Mouse (Mus musculus): ENCODE data around the gene Mxd4. TPM values are rescaled to one million over a fixed set of nuclear protein-coding genes. Genes with fewer than 3 reads are reported as not detected.

The Mxd4 gene
- total RNA-seq, 4 experiments from 2014 or later = 68.7 to 79.4 (median 72.7) TPM

- peak; percentile 56 to 91 for DNase-seq (ENCODE audit: low spot score in 2 of 2)
Measured at GRCm38 (mm10) chr5:34197243-34197642, 9.7 kb upstream of the Mxd4 start.

GRCm38 (mm10) chr5:34196423-34196822 lies 8.9 kb upstream of the Mxd4 start:
- DNase-seq (ENCODE audit: low spot score in 2 of 2) = no peak

- no peak for DNase-seq (ENCODE audit: low spot score in 2 of 2)
Measured at GRCm38 (mm10) chr5:34195786-34196185, 8.3 kb upstream of the Mxd4 start.

DNA sequence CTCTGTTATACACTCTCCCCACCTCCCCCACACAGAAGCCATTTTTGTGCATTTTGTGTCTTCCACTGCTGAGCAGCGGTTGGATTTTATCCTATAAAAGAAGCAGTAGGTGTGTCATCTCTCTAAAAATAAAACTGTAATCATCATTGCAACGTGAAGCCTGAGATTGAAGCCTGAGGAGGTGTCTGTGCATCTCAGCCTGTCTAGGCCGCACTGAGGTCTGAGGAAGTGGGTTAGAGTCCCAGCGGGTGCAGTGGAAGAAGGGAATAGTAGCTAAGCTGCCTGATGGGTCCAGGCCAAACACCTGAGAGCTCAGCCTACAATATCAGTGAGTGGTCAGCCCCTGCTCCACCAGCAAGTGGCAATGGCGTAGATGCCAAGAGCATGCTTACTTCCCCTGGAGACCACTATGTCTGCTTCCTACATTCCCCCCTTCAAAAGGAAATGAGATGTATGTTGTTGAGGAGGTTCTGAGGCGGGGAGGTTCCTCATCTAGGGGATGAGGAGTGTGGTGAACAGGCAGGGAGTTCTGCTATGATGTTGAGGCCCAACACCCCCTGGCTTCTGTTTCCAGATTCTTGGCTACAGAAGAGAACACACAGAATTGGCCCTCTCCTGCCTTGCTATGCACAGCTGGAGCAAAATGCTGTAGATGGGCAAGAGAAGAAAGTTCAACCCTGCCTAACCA lies 7.6 kb upstream of the Mxd4 start:
- DNase-seq (ENCODE audit: low spot score in 2 of 2) = peak in 1 of 2 experiments; percentile 69

- DNase-seq (ENCODE audit: low spot score in 2 of 2) = no peak
Measured at GRCm38 (mm10) chr5:34194426-34194825, 6.9 kb upstream of the Mxd4 start.

DNA sequence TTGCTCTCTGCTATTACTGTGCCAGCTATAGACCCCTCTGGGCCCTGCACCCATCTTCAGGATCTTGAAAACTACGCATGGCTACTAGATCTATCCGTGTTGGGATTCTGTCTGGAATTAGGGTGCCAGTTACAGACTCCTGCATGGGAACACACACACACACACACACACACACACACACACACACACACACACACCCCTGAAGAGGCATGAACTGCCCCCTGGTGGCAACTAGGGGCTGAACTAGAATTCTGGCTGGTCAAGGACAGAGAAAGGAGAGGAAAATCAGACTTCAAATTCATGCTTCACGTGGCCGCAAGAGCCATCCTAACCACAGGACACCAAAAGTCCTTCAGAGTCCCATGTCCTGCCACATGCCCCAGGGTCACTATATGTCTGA lies 4.3 kb upstream of the Mxd4 start:
- no peak for DNase-seq (ENCODE audit: low spot score in 2 of 2)

GRCm38 (mm10) chr5:34191021-34191420 lies 3.5 kb upstream of the Mxd4 start:
- DNase-seq (ENCODE audit: low spot score in 2 of 2) = no peak

DNA sequence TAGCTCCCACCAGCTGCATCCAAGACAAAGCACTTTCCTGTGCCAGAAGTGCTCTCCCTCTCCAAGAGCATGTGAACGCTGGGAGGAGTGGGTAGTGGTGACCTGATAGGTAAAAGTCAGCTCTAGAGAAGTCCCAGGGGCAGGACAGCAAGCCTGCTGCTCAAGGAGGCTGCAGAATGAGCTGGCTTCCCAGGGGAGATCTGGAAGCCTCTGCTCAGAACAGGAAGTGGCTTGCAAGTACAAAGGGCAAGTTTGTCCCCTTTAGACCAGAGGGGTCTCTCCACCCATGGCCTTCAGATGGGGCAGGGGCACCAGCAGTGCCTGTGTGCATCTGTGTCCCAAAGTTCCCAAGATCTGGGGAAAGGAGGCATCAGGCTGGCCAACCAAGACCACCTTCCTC lies 2.0 kb upstream of the Mxd4 start:
- DNase-seq (ENCODE audit: low spot score in 2 of 2) = no peak

DNA sequence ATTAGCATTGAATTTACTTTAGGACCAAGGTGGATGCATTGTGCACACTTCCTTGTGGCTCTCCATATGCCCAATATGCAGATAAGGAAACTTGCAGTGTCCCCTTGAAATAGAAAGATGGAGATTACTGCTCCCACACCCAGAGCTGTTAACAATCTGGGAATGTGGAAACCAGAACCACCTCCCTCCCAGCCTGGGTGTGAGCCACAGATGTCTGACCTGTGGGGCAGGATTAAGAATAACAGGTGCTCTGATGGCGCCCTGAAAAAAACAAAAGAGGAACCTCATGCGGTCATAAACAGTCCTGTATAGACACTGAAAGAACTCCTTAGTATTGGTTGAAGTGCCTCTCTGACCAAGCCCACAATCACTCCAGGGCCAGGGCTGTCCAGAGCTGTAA lies 1.3 kb upstream of the Mxd4 start:
- DNase-seq (ENCODE audit: low spot score in 2 of 2) = no peak

- DNase-seq (ENCODE audit: low spot score in 2 of 2) = peak in 1 of 2 experiments; percentile 27
Measured at GRCm38 (mm10) chr5:34186961-34187391, 544 bp downstream of the Mxd4 start.

DNA sequence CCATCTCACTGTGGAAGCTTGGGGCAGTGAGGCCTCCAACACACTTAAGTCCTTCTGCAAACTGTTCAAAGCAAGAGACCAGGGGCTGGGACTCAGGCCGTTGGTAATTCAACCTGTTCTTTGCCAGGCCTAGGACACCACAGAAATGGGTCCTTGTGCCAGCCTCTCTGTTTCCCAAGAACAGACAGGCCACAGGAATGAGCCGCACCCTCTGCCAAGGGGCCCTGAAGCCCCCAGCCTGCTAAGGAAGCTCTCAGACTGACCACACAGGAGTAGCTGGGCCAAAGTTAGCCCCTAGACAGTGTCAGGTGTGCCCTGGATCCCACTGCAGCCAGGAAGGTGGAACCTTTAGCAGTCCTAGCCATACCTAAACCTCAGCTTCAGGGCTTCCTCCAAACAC lies 1.1 kb downstream of the Mxd4 start:
- peak in 1 of 2 experiments; percentile 14 for DNase-seq (ENCODE audit: low spot score in 2 of 2)

GRCm38 (mm10) chr5:34185791-34186190 lies 1.7 kb downstream of the Mxd4 start:
- peak in 1 of 2 experiments; percentile 6 for DNase-seq (ENCODE audit: low spot score in 2 of 2)

DNA sequence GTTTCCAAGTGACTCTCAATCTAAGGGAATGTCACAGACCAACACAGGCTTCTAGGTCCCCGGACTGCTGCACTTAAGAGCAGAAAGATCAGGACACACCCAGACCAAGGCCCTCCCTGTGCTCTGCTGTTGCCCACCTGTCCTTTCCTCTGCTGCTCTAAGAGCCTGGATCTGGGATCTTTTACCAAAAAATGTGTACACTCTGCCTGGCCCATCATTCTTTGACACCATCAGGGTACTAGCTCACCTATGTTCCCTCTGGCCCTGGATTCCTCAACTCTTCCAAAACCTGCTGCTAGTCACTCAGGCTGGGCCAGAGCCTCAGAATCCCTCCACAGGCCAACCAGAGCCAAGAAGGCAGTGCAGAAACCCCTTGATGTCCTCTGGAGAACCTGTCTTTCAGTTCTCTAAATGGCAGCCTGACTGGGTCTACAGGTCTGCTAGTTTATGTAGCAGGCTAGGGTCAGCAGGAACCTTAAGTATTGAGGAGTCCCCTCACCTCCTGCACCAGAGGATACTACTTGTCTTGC lies 2.4 kb downstream of the Mxd4 start:
- peak in 1 of 2 experiments; percentile 4 for DNase-seq (ENCODE audit: low spot score in 2 of 2)

DNA sequence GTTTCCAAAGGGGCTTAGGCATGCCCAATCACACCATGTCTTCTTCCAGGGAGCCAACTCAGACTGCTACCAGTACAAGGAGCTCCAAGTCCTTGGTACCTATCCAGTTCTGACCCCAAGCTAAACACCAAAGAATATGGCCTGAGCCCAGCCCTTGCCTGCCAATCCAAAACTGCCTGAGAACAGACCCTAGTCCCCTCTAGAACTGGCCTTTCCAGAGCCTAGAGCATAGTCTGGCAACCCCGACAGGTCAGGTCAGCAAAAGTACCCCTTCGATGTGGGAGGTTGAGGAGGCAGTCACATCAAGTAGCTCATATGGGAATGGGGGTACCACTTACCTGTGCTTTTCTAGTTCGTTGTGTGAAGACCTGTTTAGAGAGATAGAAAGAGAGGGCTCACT lies 3.5 kb downstream of the Mxd4 start:
- peak; percentile 1 to 4 for DNase-seq (ENCODE audit: low spot score in 2 of 2)

DNA sequence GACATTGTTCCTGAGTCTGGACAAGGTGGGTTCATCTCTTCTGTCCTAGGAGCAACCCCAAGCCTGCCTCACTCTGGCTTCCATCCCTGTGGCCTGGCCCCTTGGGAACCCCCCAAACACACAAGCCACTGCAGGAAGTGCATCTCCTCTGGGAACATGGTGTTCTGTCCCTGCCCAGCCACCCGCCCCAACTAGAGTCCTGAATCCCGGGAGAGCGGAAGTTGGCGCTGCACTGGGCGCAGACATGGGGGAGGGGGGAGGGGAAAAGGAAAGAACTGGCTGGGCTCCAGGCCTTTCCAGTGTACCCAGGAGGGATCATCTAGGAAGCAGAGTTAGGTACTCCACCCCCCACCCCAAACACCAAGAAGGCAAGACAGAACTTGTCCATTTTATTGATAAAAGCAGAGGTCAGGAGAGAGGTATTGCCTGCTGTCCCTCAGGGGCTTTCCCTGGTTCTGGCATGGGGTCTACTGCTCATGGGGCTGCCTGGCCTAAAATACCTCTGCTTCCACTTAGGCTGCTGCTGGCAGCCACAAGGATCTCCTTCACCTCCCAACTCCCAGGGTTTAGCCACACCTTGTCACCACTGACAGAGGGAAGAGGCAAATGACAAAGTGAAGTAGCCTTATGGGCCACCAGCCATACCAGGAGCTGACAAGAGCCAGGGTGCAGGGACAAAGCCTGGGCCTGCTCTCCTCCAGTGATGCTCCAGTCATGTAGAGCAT lies 4.2 kb downstream of the Mxd4 start:
- peak; percentile 3 to 10 for DNase-seq (ENCODE audit: low spot score in 2 of 2)

DNA sequence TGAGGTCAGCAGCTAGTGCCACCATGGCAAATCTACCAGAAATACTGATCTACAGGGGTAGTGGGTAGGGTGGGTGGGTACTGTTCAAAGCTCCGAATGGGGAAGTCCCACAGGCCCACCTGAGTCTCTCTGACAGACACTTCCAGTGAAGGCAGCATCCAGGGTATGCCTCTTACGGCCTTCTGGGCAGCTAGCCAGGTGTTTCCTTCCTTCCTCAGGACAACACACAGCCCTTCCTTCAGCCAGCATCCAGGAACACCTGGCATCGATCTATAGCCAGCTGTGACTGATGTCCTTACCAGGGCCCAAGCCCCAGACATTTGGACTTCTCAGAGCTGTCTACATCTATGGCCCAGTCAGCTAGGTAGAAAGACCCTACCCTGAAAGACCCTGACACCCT lies 5.0 kb downstream of the Mxd4 start:
- DNase-seq (ENCODE audit: low spot score in 2 of 2) = peak; percentile 2 to 11

DNA sequence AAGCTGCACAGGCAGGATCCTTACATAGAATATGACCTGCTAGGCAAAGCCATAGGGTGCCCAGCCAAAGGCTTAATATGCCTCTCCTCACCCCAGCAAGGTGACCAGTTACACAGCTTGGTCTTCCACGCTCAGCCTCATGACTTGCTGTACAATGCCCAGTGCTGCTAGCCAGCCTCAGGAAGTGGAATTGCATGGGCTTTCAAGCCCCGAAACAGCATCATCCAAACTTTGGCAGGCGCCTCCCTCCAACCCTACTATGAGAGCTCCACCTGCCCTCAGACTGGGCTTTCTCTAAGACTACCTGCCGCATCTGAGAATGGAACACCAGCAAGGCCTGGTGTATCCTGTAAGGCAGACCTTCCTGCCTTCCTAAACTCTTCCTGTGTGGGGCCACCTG lies 9.7 kb downstream of the Mxd4 start:
- DNase-seq (ENCODE audit: low spot score in 2 of 2) = no peak

DNA sequence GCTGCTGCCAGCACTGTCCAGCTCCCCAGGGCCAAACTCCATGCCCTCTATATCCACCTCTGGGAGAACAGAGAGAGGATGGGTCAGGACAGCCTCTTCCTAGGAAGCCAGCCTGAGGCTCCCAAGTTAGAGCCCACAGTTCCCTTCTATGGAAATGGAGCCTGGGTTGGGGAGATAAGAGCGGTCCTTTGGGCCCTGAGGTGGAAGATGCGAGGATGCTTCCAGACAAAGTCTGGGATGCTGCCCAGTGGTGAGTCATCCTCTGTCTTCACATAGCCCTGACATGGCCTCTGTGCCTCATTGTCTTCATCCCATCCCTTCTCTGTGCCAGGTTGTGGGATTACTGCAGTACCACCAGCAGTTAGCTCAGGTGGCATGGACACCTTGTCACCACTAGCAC lies 10.4 kb downstream of the Mxd4 start:
- no peak for DNase-seq (ENCODE audit: low spot score in 2 of 2)

DNA sequence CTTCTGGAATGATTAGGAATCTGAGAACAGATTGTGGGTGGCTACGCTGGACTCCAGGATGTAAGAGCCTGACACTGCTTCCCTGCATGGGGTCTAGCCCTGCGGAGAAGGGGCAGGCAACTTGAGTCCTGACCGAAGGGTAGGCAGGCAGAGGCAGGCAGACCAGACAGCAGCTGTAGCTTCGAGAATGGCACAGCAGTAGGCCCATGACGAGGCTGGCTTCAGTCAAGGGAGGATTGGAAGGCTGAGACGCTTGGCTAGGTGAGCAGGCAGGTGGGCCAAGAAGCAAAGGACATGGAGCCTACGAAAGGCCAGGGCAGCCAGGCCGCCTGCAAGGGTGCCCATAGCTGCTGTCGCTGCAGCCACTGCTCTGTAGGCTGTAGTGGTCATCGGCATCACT lies 10.8 kb downstream of the Mxd4 start:
- no peak for DNase-seq (ENCODE audit: low spot score in 2 of 2)

GRCm38 (mm10) chr5:34175403-34175694 lies 12.2 kb downstream of the Mxd4 start:
- DNase-seq (ENCODE audit: low spot score in 2 of 2) = no peak

DNA sequence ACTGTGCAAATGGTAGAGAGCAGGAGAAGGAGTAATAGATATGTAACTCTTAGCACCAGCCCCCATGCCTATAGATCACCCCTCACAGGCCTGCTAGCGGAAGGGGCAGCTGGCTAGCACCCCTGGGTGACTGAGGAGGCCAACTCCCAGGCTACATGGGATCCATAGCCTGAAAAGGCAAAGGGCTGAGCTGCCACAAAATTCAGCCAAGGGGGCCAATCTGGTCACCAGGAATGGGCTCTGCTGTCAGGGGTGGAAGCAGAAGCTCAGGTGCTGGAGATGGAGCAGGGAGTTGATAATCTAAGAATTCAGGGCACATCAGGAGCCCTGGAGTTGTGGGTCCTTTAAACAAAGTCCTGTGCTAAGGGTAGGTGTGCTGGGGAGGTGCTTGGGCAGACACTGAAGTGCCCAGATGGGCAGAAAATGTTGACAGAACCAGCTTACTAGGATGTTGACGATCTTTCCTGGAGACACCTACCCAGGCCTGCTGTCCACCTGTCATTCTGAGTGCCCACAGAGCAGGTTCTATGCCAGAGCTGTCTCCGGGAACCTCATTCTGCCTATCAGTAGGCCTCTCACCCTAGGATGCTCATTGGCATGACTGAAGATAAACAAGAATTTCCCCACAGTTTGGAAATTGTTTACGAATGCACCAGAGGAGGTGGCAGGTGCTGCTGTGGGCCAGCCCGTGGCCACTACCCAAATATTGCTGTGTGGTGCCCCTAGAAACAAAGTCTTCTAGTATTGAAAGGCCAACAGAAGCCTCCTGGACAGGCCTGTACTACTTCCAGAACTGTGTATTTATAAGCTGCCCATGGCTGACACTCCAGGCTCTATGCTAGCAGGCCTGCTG lies 12.7 kb downstream of the Mxd4 start:
- no peak for DNase-seq (ENCODE audit: low spot score in 2 of 2)

DNA sequence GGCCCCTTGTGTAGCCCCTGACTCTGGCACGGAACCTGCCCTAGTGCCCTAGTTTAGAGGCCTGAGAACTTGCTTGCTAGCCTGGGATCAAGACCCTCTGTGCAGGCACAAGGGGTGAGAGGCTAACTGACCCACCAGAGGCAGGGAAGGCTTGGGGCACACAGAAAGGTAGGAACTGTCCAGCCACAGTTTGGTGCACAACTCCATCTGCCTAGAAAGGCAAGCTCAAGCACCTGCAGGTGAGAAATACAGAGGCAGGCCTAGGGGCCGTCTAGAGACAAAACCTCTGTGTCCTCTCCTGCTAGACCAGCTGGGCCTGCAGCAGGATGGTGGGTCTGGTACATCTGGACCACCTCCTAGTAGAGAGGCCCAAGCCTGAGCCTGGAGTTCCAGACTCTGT lies 13.5 kb downstream of the Mxd4 start:
- no peak for DNase-seq (ENCODE audit: low spot score in 2 of 2)

All from left cerebral cortex, adult 8-10 months (tissue).